Mouse (Mus musculus) embryo, embryonic 11.5 days (tissue): ENCODE measurements around the gene Mrps7.

Experiments
- DNase-seq: peaks from one replicate; pipeline ENCODE4 v3.0.0-alpha.2; 2012; ENCODE audit warnings: low read depth, low spot score

Gene Mrps7

DNA sequence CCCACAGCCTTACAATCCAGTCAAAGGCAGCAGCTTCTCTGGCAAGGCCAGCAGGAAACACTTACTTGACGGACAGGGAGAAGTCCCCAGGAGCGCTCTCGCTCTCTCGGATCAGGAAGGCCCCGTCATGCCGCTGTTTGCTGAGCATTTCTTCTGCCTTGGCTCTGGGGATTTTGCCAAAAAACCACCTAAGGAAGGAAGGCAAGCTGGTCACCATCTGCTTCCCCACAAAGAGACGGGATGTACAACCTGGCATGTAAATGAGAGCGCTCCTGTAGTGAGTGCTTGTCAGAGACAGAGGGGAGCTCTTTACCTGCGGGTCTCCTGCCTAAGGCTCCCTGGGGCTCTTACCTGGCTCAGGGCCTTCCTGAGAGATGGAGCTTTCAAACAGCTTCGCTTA is 46.0 kb downstream of the Mrps7 start:
- DNase-seq: no peak

- no peak for DNase-seq
These were observed 48.0 kb downstream of the Mrps7 start for GRCm38 (mm10) chr11:115651680-115652079.

- no peak for DNase-seq
These were observed 49.5 kb downstream of the Mrps7 start for GRCm38 (mm10) chr11:115653194-115653593.

- DNase-seq: no peak
These were observed 50.4 kb downstream of the Mrps7 start for GRCm38 (mm10) chr11:115654128-115654527.
